Mouse (Mus musculus) large intestine, adult 2 months (tissue): ENCODE results near the gene Hdac1. TPM values are rescaled to one million over a fixed set of nuclear protein-coding genes. Genes with fewer than 3 reads are reported as not detected.
A peak's percentile ranks its signal among the peaks of the same experiment; 100 is the strongest.
"Not testable (repeated sequence)": the region's sequence is repeated elsewhere in the genome, so short reads cannot be mapped to it uniquely, and the experiment has no call there.

Experiments
- DNase-seq: peaks from one replicate; pipeline ENCODE4 v3.0.0-alpha.2; 2012; ENCODE audit warnings: low read depth, low spot score
- WGBS: fragments of 180-500 bp; shearing (Covaris S2); methylation state at CpG from one replicate; pipeline ENCODE4 v1.1.7; 2018; 5-methylcytosine and 5-hydroxymethylcytosine counted together
- polyA plus RNA-seq: library from polyadenylated mRNA; depleted of rRNA; stranded (reverse); fragments of >200 nt; gene quantifications from 2 replicates; pipeline ENCODE4 v1.2.3, GENCODE M21; 2012

The Hdac1 gene
- polyA plus RNA-seq, 1 experiment, result 56.6 TPM

DNA sequence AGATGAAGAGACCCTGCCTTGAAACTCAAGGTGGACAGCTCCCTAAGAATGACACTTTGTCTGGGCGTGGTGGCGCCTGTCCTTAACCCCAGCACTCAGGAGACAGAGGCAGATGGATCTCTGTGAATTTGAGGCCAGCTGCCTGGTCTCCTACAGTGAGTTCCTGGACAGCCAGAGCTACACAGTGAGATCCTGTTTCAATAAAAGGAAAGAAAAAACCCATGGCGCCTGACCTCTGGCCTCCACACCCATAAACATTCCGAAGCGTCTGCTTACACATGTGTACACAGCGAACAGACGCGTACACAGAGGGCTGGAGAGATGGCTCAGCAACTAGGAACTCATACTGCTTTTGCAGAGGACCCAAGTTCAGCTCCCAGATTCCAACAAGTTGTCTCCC is 21.2 kb upstream of the Hdac1 start:
- WGBS, result 28% methylated on average over 8 of the region's 8 CpGs
- peak; percentile 48 for DNase-seq

DNA sequence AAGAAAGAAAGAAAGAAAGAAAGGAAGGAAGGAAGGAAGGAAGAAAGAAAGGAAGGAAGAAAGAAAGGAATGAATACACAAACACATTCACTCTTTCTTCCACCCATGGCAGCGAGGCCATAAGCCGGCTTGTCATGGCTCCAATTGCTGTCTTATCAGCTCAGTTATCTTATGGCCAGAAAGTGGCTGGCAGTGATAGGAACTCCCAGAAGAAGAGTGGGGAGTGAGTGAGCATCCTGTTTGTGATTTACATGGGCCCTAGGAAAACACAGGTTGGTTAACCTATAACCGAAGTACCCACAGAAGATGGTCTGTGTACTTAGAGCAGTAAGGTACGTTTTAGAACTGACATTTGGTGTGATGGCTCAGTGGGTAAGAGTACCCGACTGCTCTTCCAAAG is 18.7 kb upstream of the Hdac1 start:
- no peak for DNase-seq
- WGBS, result 56% methylated on average over 5 of the region's 5 CpGs

DNA sequence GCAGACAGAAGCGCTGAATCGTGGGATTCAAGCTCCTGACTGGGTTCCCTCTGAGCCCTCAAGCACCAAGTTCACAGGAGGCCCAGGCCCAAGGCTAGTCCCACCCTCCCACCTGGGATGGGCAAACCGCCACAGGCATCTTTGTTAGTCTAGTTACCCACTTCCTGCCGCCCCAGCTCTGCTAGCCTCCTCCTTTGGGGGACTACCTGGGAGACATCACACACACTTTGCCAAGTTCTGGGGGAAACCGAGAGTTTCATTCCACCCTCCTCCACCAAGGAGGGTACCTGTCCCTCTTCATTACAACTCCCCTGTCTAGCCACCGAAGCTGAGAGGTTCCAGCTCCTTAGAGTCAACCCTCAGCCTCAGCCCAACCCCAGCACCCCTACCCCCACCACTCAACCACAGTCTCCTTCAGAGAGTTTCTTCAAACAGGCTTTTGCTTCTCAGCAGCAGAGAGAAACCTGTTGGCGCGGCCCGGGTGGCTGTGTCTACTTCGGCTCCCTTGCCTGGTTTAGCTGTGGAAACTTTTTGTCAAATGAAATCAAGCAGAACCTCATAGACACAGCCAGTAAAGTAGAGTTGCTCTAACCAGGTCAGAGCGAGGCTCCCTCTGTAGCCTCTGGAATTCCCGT is 15.9 kb upstream of the Hdac1 start:
- 89% methylated on average over 12 of the region's 12 CpGs for WGBS
- no peak for DNase-seq

DNA sequence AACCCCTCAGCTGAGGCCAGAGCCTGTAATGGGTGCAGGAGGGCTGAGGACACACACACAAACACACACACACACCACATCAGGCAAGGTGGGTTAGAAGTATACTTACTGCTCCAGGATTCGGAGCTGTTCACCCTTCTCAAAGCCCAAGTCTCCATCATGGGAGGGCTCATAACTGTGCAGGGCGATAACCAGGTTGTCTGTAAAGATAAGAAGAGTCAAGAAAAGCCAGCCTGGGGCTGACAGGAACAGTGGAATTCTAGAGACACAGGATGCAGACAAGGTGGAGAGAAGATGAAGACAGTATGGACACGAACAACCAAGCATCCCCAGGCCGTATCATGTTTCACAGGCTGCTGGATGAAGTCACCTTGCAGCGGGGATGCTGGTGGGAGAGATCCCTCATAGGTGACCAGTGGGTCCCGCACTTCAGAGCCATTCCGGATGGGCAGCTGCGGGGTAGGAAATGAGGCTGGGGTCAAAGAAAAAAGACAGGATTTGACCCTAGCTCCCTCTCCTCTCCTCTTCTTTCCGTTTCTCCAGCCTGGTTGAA is 14.8 kb upstream of the Hdac1 start:
- DNase-seq, result no peak
- whole genome bisulfite sequencing, result 89% methylated on average over 9 of the region's 9 CpGs

DNA sequence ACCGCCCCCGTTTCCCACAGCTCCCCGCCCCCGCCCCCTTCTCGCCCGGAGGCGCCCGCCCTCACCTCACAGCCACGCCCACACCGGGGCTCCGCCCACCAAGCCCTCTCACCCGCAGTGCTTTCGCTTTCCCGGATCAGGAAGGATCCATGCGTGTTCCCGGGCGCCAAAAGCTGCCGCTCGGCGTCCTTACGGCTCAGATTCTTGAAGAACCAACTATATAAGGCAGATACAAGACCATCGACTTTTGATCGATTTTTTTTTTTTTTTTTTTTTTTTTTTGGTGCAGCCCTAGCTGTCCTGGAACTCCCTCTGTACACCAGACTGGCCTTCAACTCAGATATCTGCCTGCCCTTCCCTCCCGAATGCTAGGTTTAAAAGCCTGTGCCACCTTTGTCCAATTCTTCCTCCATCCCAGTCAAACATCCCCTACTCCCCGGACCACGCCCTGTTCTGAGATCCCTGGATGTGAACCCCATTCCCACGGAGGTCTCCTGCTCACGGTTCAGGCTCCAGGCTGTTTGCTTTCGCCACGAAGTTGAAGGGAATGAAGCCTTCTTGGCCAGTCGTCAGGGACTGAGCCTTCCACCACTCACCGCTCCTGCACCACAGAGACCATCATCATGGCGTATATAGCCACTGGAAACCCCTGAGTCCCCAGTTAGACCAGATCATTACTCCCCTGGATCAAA is 14.2 kb upstream of the Hdac1 start:
- WGBS, result 7% methylated on average over 33 of the region's 33 CpGs
- peak; percentile 85 for DNase-seq

DNA sequence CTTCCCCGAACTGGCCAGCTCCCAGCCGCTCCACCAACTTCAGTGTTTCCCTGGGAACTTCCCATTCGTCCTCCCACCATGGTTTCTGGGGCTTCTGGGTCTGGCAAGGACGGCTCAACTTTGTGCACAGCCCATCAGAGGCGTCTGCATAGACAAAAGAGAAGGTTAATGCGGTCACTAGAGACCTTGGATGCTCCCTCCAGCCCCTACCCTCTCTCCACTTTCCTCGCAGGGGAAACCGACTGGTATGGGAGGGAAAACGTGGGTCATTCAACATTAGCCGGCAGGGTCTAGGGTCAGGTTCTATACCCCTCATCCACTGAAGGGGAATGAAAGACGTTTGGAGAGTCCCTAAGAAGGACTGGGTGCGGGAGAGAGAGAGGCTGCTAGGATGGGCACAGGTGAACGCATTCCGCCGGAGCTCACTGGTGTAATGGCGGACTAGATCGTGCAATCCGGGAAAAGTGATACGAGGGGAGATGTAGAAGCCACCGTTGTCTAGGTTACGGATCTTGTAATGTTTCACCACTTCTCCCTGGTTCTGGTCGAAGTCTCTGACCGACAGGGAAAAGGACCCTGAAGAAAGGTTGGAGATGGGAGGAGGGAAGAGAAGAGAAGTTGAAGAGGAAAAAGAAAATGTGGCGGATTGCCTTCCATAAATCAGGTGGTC is 13.5 kb upstream of the Hdac1 start:
- DNase-seq, result no peak
- 4% methylated on average over 24 of the region's 24 CpGs for WGBS

DNA sequence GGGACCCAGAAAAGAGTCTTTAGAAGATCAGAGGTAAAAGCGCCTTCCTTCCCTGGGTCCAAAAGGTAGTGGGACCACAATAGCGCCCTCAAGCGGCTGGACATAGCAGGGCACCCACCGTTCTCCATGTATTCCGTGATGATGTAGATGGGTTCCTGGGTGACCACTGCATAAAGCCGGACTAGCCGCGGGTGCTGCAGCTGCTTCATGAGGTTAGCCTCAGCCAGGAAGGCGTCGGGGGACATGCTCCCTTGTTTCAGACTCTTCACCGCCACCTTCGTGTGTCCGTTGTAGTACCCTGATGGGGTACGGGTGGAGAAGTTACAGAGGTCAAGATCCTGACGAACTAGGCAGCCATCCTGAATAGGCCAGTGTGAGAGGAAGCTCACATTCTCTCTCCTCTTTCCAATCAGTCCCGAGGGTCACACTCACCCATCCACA is 12.9 kb upstream of the Hdac1 start:
- peak; percentile 42 for DNase-seq

DNA sequence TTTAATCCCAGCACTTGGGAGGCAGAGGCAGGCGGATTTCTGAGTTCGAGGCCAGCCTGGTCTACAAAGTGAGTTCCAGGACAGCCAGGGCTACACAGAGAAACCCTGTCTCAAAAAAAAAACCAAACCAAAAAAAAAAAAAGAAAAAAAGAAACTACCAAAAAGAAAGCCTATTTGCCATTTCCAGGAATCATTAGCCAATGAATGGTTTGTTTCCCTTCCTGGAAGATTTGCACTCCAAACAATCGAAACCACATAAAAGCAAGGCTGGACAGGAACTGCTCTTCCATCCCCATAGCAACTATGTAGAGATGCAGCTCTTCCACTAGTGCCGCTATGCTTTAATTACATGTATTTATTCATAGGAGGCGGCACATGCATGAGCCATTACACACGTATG is 12.0 kb upstream of the Hdac1 start:
- not testable (repeated sequence) for DNase-seq
- WGBS, result 90% methylated on average over 6 of the region's 6 CpGs

More for the DNA sequence above, 12.9 kb upstream of the Hdac1 start:
- WGBS, result 9% methylated on average over 16 of the region's 16 CpGs

DNA sequence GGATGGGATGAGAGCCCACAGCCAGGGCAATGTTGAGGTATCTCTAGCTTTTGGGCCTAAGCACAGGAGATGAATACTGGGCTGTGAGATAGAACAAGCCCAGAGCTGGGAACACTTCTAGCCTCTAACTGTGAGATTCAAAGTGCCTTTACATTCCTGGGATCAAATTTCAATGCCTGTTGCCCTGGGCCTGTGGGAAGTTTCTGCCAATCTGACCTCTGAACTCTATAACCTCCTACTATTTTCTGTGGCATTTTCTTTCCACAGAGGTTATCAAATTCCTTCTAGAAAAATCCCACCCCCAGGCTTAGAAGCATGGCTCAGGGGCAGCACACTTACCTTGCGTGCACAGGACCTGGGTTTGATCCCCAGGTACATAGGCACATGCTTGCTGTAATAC is 7.8 kb upstream of the Hdac1 start:
- 94% methylated on average over 1 of the region's 1 CpGs for WGBS
- no peak for DNase-seq

DNA sequence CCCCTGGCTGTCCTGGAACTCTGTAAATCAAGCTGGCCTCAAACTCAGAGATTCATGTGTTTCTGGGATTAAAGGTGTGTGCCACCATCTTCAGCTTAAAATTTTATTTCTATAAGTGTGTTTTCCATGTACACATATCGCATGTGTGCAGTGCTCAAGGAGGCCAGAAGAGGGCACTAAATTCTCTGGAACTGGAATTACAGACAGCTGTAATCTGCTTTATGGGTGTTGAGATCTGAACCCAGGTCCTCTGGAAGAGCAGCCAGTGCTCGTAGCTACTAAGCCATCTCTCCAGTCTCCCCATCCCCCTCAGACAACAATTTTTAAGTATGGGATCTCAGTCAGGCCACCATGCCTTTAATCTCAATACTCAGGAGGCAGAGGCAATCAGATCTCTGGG is 6.8 kb upstream of the Hdac1 start:
- 91% methylated on average over 2 of the region's 2 CpGs for WGBS
- DNase-seq, result no peak

DNA sequence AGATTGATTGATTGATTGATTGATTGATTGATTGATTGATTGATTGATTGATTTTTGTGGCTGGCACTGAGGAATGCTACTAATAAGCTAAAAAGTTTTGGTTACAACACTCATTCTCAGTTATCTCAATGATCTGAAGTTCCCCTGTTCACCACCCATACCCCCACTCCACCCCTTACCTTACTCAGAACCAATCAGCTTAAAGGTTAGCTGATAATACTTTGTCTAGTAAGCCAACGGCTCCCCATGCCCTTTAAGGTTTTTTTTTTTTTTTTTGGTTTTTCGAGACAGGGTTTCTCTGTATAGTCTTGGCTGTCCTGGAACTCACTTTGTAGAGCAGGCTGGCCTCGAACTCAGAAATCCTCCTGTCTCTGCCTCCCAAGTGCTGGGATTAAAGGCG is 5.1 kb upstream of the Hdac1 start:
- 89% methylated on average over 4 of the region's 4 CpGs for WGBS
- not testable (repeated sequence) for DNase-seq

DNA sequence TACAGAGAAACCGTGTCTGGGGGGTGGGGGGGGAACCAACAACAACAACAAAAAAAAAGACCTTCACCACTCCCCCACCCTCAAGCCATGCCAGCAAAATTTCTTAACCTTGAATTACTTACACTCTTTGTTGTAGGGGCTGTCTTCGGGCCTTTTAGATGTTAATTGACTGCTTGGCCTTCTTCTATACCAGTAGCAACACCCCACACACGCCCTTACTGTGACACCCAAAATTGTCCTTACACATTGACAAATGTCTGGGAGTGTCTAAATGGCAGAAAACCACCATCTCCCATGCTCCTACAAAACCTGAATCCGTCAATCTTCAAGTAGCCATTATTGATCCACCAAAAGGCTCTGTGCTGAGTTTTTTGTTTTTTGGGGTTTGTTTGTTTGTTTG is 1.6 kb upstream of the Hdac1 start:
- 51% methylated on average over 4 of the region's 4 CpGs for WGBS
- no peak for DNase-seq

DNA sequence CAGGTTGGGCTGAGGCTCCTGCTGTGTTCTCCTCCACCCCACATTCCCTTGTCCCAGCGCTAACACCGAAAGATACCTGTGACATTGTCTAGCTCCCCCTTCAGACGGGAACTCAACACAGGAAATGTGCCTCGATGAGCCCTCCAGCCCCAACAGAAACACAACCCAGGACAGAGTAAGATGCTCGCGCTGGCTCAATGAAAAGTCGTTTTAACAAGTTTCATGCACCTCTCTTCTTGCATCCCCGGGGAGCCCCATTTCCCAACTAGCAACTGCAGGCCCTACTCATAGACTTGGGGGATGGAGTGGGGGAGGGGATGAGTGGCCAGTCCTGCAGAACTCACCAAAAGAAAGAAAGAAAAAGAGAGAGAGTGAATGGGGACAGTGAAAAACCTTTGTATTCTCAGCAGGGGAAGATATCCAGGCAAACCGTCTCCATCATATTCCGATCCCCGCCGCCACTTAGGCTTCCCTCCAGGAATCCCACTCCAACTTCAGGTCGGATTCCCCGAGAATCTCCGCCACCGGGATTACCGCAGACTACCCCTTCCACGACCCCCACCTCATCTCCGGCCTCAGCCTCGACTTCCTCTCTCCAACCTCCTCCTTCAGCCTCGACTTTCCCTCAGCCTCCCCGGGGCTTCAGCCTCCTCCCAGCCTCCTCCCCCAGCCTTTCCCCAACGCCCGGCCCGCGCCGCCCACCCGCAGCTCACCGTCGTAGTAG is 483 bp downstream of the Hdac1 start:
- DNase-seq, result no peak

DNA sequence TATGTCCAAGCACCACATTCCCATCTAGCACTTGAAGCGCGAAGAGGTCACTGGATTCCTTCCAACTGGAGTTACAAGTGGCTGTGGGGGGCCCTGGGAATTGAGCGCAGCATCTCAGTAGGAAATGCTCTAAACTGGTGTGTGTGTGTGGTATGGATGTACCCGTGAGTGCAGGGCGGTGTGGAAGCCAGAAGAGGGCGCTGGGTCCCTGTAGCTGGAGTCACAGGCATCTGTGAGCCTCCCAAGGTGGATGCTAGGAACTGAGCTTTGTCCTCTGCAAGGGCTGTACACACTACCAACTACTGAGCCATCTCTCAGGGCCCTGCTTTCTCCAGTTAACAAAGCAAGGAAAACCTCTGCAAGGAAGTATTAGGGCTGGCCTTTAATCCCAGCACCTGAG is 2.5 kb downstream of the Hdac1 start:
- no peak for DNase-seq

More for the DNA sequence above, 483 bp downstream of the Hdac1 start:
- under 1% methylated on average over 30 of the region's 30 CpGs for whole genome bisulfite sequencing

DNA sequence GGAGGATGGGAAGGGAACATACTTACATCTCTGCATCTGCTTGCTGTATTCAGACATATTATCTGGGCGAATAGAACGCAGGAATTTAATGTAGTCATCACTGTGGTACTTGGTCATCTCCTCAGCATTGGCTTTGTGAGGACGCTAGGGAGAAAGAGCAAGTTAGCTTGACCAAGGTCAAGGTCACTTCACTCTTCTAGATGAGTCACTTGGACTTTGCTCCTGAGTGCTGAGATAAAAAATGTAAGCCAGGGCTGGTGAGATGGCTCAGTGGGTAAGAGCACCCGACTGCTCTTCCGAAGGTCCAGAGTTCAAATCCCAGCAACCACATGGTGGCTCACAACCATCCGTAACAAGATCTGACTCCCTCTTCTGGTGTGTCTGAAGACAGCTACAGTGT is 13.6 kb downstream of the Hdac1 start:
- DNase-seq, result not testable (repeated sequence)
- 84% methylated on average over 6 of the region's 6 CpGs for WGBS

More for the DNA sequence above, 2.5 kb downstream of the Hdac1 start:
- WGBS, result 83% methylated on average over 6 of the region's 6 CpGs

DNA sequence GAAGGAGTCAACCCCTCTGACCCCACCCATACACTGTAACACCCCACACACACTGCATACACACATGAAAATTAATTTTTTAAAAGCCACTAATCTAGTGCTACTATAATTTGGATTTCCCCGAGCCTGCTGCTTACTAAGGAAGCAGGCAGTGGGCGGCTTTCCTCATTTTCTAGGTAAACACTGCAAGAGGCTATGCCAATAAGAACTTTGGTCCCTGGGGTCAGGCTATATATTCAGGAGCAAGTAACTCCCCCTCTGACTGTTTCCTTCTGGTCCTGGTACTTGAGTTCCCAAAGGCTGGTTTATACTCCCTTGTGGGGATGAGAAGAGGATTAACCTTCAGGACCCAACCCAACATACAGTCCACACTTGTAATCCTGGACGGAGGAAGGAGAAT is 16.6 kb downstream of the Hdac1 start:
- 33% methylated on average over 3 of the region's 3 CpGs for WGBS
- no peak for DNase-seq

DNA sequence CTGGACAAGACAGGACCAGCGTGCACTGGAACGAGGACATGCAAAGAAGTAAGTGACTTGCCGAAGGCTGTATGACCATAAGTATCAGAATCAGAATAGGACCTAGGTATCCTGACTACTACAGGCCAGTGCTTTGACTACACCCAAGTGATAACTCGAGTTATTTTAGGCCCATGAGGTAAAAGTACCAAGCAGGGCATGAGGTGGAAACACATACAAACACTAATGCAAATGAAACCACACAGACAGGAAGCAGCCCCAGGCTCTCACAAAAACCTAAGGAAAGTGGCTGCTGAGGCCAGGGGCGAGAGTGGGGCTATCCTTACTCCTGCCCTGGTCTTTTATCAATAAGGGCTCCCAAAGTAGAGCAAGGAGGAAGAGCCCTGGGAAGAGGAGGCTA is 17.2 kb downstream of the Hdac1 start:
- DNase-seq, result no peak
- WGBS, result 71% methylated on average over 5 of the region's 5 CpGs

DNA sequence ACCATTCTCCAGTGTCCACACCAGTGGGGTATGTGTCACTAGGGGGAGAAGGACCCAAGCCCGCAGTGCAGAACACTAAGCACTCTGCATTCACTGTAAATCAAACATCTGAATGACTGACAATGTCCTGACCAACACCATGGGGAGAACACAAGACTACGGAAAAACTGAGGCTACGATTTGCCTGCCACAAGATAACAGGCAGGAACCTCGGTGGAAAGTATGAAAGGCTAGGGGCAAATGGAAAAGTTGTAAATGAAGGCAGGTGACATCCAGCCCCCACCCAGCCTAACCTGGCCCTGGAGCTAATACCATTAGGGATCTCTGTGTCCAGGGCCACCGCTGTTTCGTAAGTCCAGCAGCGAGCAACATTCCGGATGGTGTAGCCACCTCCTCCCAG is 24.0 kb downstream of the Hdac1 start:
- no peak for DNase-seq
- 91% methylated on average over 8 of the region's 8 CpGs for WGBS

DNA sequence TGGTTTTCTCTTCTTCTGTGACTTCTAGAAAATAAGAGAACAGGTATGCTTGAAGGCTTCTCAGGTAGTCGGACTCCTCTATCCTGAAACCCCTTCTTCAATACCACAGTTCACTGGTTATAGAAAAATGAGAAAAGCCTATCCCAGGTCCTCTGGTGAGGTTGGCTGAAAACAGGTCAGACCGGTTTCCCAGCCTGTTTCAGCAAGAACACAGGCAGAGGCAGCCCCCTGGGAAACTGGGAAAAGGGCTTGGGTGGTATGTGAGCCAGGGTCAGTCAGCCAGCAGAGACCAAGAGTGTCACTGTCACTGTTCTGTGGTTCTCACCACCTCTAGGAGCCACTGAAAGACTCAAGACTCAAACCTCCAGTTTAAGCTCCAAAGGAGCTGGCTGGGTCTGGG is 25.6 kb downstream of the Hdac1 start:
- WGBS, result 23% methylated on average over 2 of the region's 2 CpGs
- no peak for DNase-seq

DNA sequence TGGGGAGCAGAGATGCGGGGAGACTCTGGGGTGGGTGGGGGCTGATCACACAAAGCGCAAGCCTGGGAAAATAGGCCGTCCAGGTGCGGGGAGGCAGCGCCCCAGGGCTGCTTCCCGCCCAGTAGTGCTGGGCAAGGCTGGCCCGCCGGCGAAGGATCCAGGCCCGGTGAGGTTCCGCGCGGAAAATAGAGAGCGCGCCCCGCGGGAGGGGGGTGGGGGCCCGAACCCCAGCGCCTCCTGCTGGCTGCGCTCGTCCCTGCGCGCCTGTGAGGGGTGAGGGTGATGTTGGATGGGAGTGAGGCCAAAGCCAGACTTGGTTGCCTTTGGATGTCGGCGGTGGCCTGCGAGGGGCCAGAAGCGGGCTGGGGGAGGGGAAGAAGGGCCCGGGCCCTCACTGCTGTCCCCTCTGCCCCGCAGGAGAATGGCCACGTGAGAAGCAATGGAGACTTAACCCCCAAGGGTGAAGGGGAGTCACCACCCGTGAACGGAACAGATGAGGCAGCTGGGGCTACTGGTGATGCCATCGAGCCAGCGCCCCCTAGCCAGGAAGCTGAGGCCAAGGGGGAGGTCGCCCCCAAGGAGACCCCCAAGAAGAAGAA is 28.1 kb downstream of the Hdac1 start:
- DNase-seq, result no peak
- WGBS, result 2% methylated on average over 35 of the region's 35 CpGs
